Mouse (Mus musculus) forebrain, embryonic 16.5 days (tissue): Measurements from ENCODE around the gene Wnt1. TPM values are rescaled to one million over a fixed set of nuclear protein-coding genes. Genes with fewer than 3 reads are reported as not detected.

Source experiments
- ATAC-seq: fragments of 200-750 bp; cut with Nextera tagmentation; 2 replicates; pipeline ENCODE4 v1.8.0; 2017; ENCODE audit warnings: mild to moderate bottlenecking, moderate library complexity
- H3K27ac ChIP-seq: fragments of 300-500 bp; sonication (generic); 2 replicates; pipeline ENCODE4 v1.5.1; 2014; ENCODE audit warnings: low read length, control low read depth
- H3K27me3 ChIP-seq: fragments of 300-500 bp; sonication (generic); replicated peaks from 2 replicates; pipeline ENCODE4 v1.6.1; 2014; ENCODE audit warnings: low read length; ENCODE audit not compliant: control insufficient read depth, insufficient read depth
- H3K36me3 ChIP-seq: fragments of 300-500 bp; sonication (generic); 2 replicates; pipeline ENCODE4 v1.6.1; 2014; ENCODE audit not compliant: control insufficient read depth, insufficient read depth
- H3K4me1 ChIP-seq: fragments of 300-500 bp; sonication (generic); replicated peaks from 2 replicates; pipeline ENCODE4 v1.6.1; 2014; ENCODE audit warnings: low read length; ENCODE audit not compliant: control insufficient read depth, insufficient read depth
- H3K4me2 ChIP-seq: fragments of 300-500 bp; sonication (generic); 2 replicates; pipeline ENCODE4 v1.6.1; 2014; ENCODE audit warnings: mild to moderate bottlenecking, low read length, control low read depth
- H3K4me3 ChIP-seq: fragments of 300-500 bp; sonication (generic); replicated peaks from 2 replicates; pipeline ENCODE4 v1.5.1; 2014; ENCODE audit warnings: mild to moderate bottlenecking, low read length, control low read depth
- H3K9ac ChIP-seq: fragments of 300-500 bp; sonication (generic); replicated peaks from 2 replicates; pipeline ENCODE4 v1.6.1; 2014; ENCODE audit warnings: low read depth, low read length, control low read depth
- H3K9me3 ChIP-seq: fragments of 300-500 bp; sonication (generic); 2 replicates; pipeline ENCODE4 v1.6.1; 2016; ENCODE audit warnings: low read length; ENCODE audit not compliant: control insufficient read depth
- WGBS: fragments of 180-500 bp; shearing (Covaris S2); extraction: QIAGEN DNeasy Blood & Tissue Kit; methylation state at CpG from one replicate; pipeline ENCODE4 v1.1.7; 2014; 5-methylcytosine and 5-hydroxymethylcytosine counted together
- polyA plus RNA-seq: library from polyadenylated mRNA; unstranded; fragments of >200 nt; fragmentation: Nextera tagmentation; extraction: Ambion mirVana; gene quantifications from 2 replicates; pipeline ENCODE4 v1.2.1, GENCODE M21; 2015

The Wnt1 gene
- polyA plus RNA-seq, 1 experiment from 2014 or later, result 0.42 TPM

GRCm38 (mm10) chr15:98787930-98788329 lies 1.7 kb upstream of the Wnt1 start:
- Histone ChIP-seq H3K4me3 (no peak overlapping the region), H3K27ac (no peak overlapping the region), H3K27me3 (peaks cover 71% of the 10 kb centered on the region), H3K4me2 (no peak overlapping the region), H3K9me3 (peaks cover 4% of the 10 kb centered on the region; the same call in 1 of the 2 replicates), H3K36me3 (no peaks in the 10 kb centered on the region), H3K4me1 (0 out of 2 replicates have a peak, but pooled peaks cover 11% of the 10 kb centered on the region), H3K9ac (no peak overlapping the region)
- ATAC-seq, result 0 out of 2 replicates have a peak, but pooled peaks have one; percentile 50
- 26% methylated on average over 4 of the region's 4 CpGs for WGBS

GRCm38 (mm10) chr15:98788972-98789660 lies 541 bp upstream of the Wnt1 start:
- Histone ChIP-seq H3K4me2 (no peak overlapping the region), H3K27ac (no peak overlapping the region), H3K27me3 (peaks cover 80% of the 10 kb centered on the region), H3K9me3 (peaks cover 4% of the 10 kb centered on the region; the same call in 1 of the 2 replicates), H3K4me1 (0 out of 2 replicates have a peak, but pooled peaks cover 11% of the 10 kb centered on the region), H3K9ac (no peak overlapping the region), H3K36me3 (no peaks in the 10 kb centered on the region), H3K4me3 (no peak overlapping the region)
- 8% methylated on average over 24 of the region's 24 CpGs for WGBS
- ATAC-seq, result no peak

- Histone ChIP-seq H3K9me3 (peaks cover 2% of the 10 kb centered on the region; the same call in 1 of the 2 replicates), H3K4me2 (no peak overlapping the region), H3K36me3 (no peaks in the 10 kb centered on the region), H3K4me3 (no peak overlapping the region), H3K9ac (no peak overlapping the region), H3K27ac (no peak overlapping the region), H3K27me3 (peaks cover 87% of the 10 kb centered on the region), H3K4me1 (0 out of 2 replicates have a peak, but pooled peaks cover 11% of the 10 kb centered on the region)
- WGBS, result under 1% methylated on average over 23 of the region's 23 CpGs
- no peak for ATAC-seq
Observed at GRCm38 (mm10) chr15:98790761-98791160, 1.1 kb downstream of the Wnt1 start.

- 2% methylated on average over 12 of the region's 12 CpGs for WGBS
- no peaks in the 10 kb centered on the region for H3K36me3 ChIP-seq
- H3K4me2 ChIP-seq, result no peak overlapping the region
- no peaks in the 10 kb centered on the region for H3K9me3 ChIP-seq
- H3K4me1 ChIP-seq, result 0 out of 2 replicates have a peak, but pooled peaks cover 11% of the 10 kb centered on the region
- H3K9ac ChIP-seq, result no peak overlapping the region
- no peak overlapping the region for H3K4me3 ChIP-seq
- H3K27me3 ChIP-seq, result peaks cover 86% of the 10 kb centered on the region
- ATAC-seq, result no peak
- no peak overlapping the region for H3K27ac ChIP-seq
Observed at GRCm38 (mm10) chr15:98791221-98791620, 1.6 kb downstream of the Wnt1 start.

- H3K9ac ChIP-seq, result no peak overlapping the region
- 2% methylated on average over 23 of the region's 23 CpGs for WGBS
- H3K27me3 ChIP-seq, result peaks cover 92% of the 10 kb centered on the region
- no peaks in the 10 kb centered on the region for H3K9me3 ChIP-seq
- H3K4me3 ChIP-seq, result no peak overlapping the region
- H3K4me2 ChIP-seq, result no peak overlapping the region
- no peak overlapping the region for H3K27ac ChIP-seq
- ATAC-seq, result no peak
- H3K4me1 ChIP-seq, result 0 out of 2 replicates have a peak, but pooled peaks cover 14% of the 10 kb centered on the region
- no peaks in the 10 kb centered on the region for H3K36me3 ChIP-seq
Observed at GRCm38 (mm10) chr15:98791771-98792170, 2.1 kb downstream of the Wnt1 start.

- peaks cover 95% of the 10 kb centered on the region for H3K27me3 ChIP-seq
- peak; percentile 70 for ATAC-seq
- H3K9me3 ChIP-seq, result no peaks in the 10 kb centered on the region
- no peak overlapping the region for H3K27ac ChIP-seq
- under 1% methylated on average over 75 of the region's 75 CpGs for WGBS
- H3K36me3 ChIP-seq, result no peaks in the 10 kb centered on the region
- peak overlapping the region; percentile 11; the same call in 1 of the 2 replicates for H3K9ac ChIP-seq
- 0 out of 2 replicates have a peak, but pooled peaks cover 18% of the 10 kb centered on the region for H3K4me1 ChIP-seq
- H3K4me3 ChIP-seq, result peak overlapping the region; percentile 41
- peak overlapping the region; percentile 50 for H3K4me2 ChIP-seq
Observed at GRCm38 (mm10) chr15:98792233-98793020, 2.8 kb downstream of the Wnt1 start.

GRCm38 (mm10) chr15:98793141-98793698 lies 3.6 kb downstream of the Wnt1 start:
- no peaks in the 10 kb centered on the region for H3K9me3 ChIP-seq
- H3K27ac ChIP-seq, result no peak overlapping the region
- H3K36me3 ChIP-seq, result no peaks in the 10 kb centered on the region
- ATAC-seq, result no peak
- H3K4me2 ChIP-seq, result peak overlapping the region; percentile 50
- WGBS, result 3% methylated on average over 13 of the region's 13 CpGs
- peak overlapping the region; percentile 41 for H3K4me3 ChIP-seq
- H3K27me3 ChIP-seq, result peaks cover 95% of the 10 kb centered on the region
- H3K4me1 ChIP-seq, result peaks cover 24% of the 10 kb centered on the region
- H3K9ac ChIP-seq, result no peak overlapping the region

- Histone ChIP-seq H3K36me3 (no peaks in the 10 kb centered on the region), H3K27me3 (peaks cover 92% of the 10 kb centered on the region), H3K4me1 (peaks cover 16% of the 10 kb centered on the region), H3K9ac (no peak overlapping the region), H3K4me2 (no peak overlapping the region), H3K9me3 (no peaks in the 10 kb centered on the region), H3K27ac (no peak overlapping the region), H3K4me3 (no peak overlapping the region)
- no peak for ATAC-seq
- WGBS, result 1% methylated on average over 13 of the region's 13 CpGs
Observed at GRCm38 (mm10) chr15:98796803-98797595, 7.3 kb downstream of the Wnt1 start.
